Mouse (Mus musculus) MEL (cell line): ENCODE measurements around the gene Cort. TPM values are rescaled to one million over a fixed set of nuclear protein-coding genes. Genes with fewer than 3 reads are reported as not detected.

Experiments
- DNase-seq: peaks from one replicate; pipeline ENCODE4 v3.0.0; 2011; ENCODE audit warnings: low read depth, low spot score
- H3K27ac ChIP-seq: 2 replicates; pipeline ENCODE4 v1.5.1; 2012; ENCODE audit warnings: low read depth, mild to moderate bottlenecking, control low read depth, low read length, moderate library complexity; ENCODE audit not compliant: control insufficient read depth
- H3K27me3 ChIP-seq, 2 experiments: fragments of 150-350 bp in 1 of 2; sonication (generic) in 1 of 2; 2 replicates each; pipeline ENCODE4 v1.6.1; 2012; ENCODE audit warnings: low read length in 2 of 2, mild to moderate bottlenecking in 2 of 2, improper control_type of control experiment in 1 of 2, moderate library complexity in 1 of 2; ENCODE audit not compliant: insufficient read depth in 2 of 2, control insufficient read depth in 1 of 2
- H3K36me3 ChIP-seq, 2 experiments: 2 replicates each; pipeline ENCODE4 v1.6.1; 2012 to 2014; ENCODE audit warnings: low read length in 2 of 2, improper control_type of control experiment in 1 of 2, inconsistent platforms in 1 of 2, mild to moderate bottlenecking in 1 of 2; ENCODE audit not compliant: insufficient read depth in 2 of 2, control insufficient read depth in 1 of 2
- H3K4me1 ChIP-seq, 2 experiments: fragments of 150-350 bp in 1 of 2; sonication (generic) in 1 of 2; 2 replicates each; pipeline ENCODE4 v1.6.1; 2012; ENCODE audit warnings: low read length in 2 of 2, improper control_type of control experiment in 1 of 2, mild to moderate bottlenecking in 1 of 2; ENCODE audit not compliant: insufficient read depth in 2 of 2, control insufficient read depth in 1 of 2
- H3K4me3 ChIP-seq, 2 experiments: fragments of 150-350 bp in 1 of 2; sonication (generic) in 1 of 2; 2 replicates each; pipeline ENCODE4 v1.5.1; 2012; ENCODE audit warnings: low read depth in 2 of 2, low read length in 2 of 2, mild to moderate bottlenecking in 2 of 2, moderate library complexity in 2 of 2, control low read depth in 1 of 2, improper control_type of control experiment in 1 of 2; ENCODE audit not compliant: control insufficient read depth in 1 of 2, insufficient read depth in 1 of 2
- H3K79me2 ChIP-seq: 2 replicates; pipeline ENCODE4 v1.6.1; 2012; ENCODE audit warnings: mild to moderate bottlenecking, low read length, moderate library complexity; ENCODE audit not compliant: control insufficient read depth, poor library complexity, insufficient read depth
- H3K9ac ChIP-seq: 2 replicates; pipeline ENCODE4 v1.6.1; 2012; ENCODE audit warnings: low read depth, mild to moderate bottlenecking, control low read depth, low read length, moderate library complexity; ENCODE audit not compliant: control insufficient read depth, poor library complexity, severe bottlenecking
- H3K9me3 ChIP-seq: fragments of 150-350 bp; sonication (generic); replicated peaks from 2 replicates; pipeline ENCODE4 v1.6.1; 2012; ENCODE audit warnings: mild to moderate bottlenecking, low read length, improper control_type of control experiment, moderate library complexity; ENCODE audit not compliant: insufficient read depth
- BHLHE40 ChIP-seq: IDR thresholded peaks from 2 replicates; pipeline ENCODE4 v1.6.1; 2012; ENCODE audit warnings: low read depth, mild to moderate bottlenecking, inconsistent platforms, low read length, improper control_type of control experiment, borderline replicate concordance
- CTCF ChIP-seq, 3 experiments: IDR thresholded peaks in 2 of 3; conservative IDR thresholded peaks in 1 of 3; 2 replicates each; pipeline ENCODE4 v1.5.1; 2011 to 2012; ENCODE audit warnings: low read length in 3 of 3, low read depth in 2 of 3, mild to moderate bottlenecking in 2 of 3, improper control_type of control experiment in 1 of 3, inconsistent platforms in 1 of 3, mixed read lengths in 1 of 3, moderate library complexity in 1 of 3; ENCODE audit not compliant: control insufficient read depth in 1 of 3, insufficient read depth in 1 of 3, poor library complexity in 1 of 3, severe bottlenecking in 1 of 3
- ELF1 ChIP-seq: IDR thresholded peaks from 2 replicates; pipeline ENCODE4 v1.6.1; 2014; ENCODE audit warnings: low read depth, mild to moderate bottlenecking, inconsistent platforms, low read length, improper control_type of control experiment, moderate library complexity
- EP300 ChIP-seq, 2 experiments: IDR thresholded peaks; 2 replicates each; pipeline ENCODE4 v1.6.1; 2011; ENCODE audit warnings: improper control_type of control experiment in 2 of 2, low read length in 2 of 2, low read depth in 1 of 2, mild to moderate bottlenecking in 1 of 2
- ETS1 ChIP-seq: IDR thresholded peaks from 2 replicates; pipeline ENCODE4 v1.6.1; 2012; ENCODE audit warnings: low read depth, mild to moderate bottlenecking, inconsistent platforms, low read length, improper control_type of control experiment, moderate library complexity
- GABPA ChIP-seq: IDR thresholded peaks from 2 replicates; pipeline ENCODE4 v1.6.1; 2012; ENCODE audit warnings: low read depth, mild to moderate bottlenecking, inconsistent platforms, low read length, improper control_type of control experiment, moderate library complexity
- HCFC1 ChIP-seq: IDR thresholded peaks from 2 replicates; pipeline ENCODE4 v1.6.1; 2012; ENCODE audit warnings: low read depth, mild to moderate bottlenecking, inconsistent platforms, low read length, improper control_type of control experiment, moderate library complexity
- JUND ChIP-seq: IDR thresholded peaks from 2 replicates; pipeline ENCODE4 v1.6.1; 2011; ENCODE audit warnings: low read depth, mild to moderate bottlenecking, improper control_type of control experiment, low read length
- KAT2A ChIP-seq: conservative IDR thresholded peaks from 2 replicates; pipeline ENCODE4 v1.6.1; 2012; ENCODE audit warnings: low read depth, low read length, improper control_type of control experiment, inconsistent platforms
- MAX ChIP-seq: IDR thresholded peaks from 2 replicates; pipeline ENCODE4 v1.6.1; 2011; ENCODE audit warnings: low read length, improper control_type of control experiment
- MXI1 ChIP-seq: IDR thresholded peaks from 2 replicates; pipeline ENCODE4 v1.6.1; 2011; ENCODE audit warnings: mild to moderate bottlenecking, low read depth, low read length, improper control_type of control experiment
- MYC ChIP-seq: IDR thresholded peaks from 2 replicates; pipeline ENCODE4 v1.6.1; 2011; ENCODE audit warnings: low read depth, mild to moderate bottlenecking, low read length, improper control_type of control experiment, moderate library complexity
- NELFE ChIP-seq: IDR thresholded peaks from 2 replicates; pipeline ENCODE4 v1.6.1; 2011; ENCODE audit warnings: low read depth, low read length, improper control_type of control experiment
- NRF1 ChIP-seq: IDR thresholded peaks from 2 replicates; pipeline ENCODE4 v1.6.1; 2014; ENCODE audit warnings: low read depth, mild to moderate bottlenecking, inconsistent platforms, low read length, improper control_type of control experiment, moderate library complexity; ENCODE audit not compliant: poor library complexity, insufficient read depth, severe bottlenecking
- POLR2A ChIP-seq, 2 experiments: IDR thresholded peaks; 2 replicates each; pipeline ENCODE4 v1.6.1; 2011 to 2012; ENCODE audit warnings: low read length in 2 of 2, mild to moderate bottlenecking in 2 of 2, control low read depth in 1 of 2, improper control_type of control experiment in 1 of 2, low read depth in 1 of 2, moderate library complexity in 1 of 2; ENCODE audit not compliant: control insufficient read depth in 1 of 2, insufficient read depth in 1 of 2, poor library complexity in 1 of 2
- SIN3A ChIP-seq: IDR thresholded peaks from 2 replicates; pipeline ENCODE4 v1.6.1; 2012; ENCODE audit warnings: low read length, improper control_type of control experiment, inconsistent platforms
- TAL1 ChIP-seq: IDR thresholded peaks from 2 replicates; pipeline ENCODE4 v1.6.1; 2012; ENCODE audit warnings: mild to moderate bottlenecking, inconsistent platforms, low read length, moderate library complexity, mixed read lengths
- TBP ChIP-seq: IDR thresholded peaks from 2 replicates; pipeline ENCODE4 v1.8.0; 2011; ENCODE audit warnings: low read depth, low read length, improper control_type of control experiment
- UBTF ChIP-seq: IDR thresholded peaks from 2 replicates; pipeline ENCODE4 v1.6.1; 2012; ENCODE audit warnings: low read depth, mild to moderate bottlenecking, inconsistent platforms, low read length, improper control_type of control experiment, moderate library complexity, borderline replicate concordance; ENCODE audit not compliant: insufficient read depth
- USF1 ChIP-seq: IDR thresholded peaks from 2 replicates; pipeline ENCODE4 v1.6.1; 2014; ENCODE audit warnings: low read depth, mild to moderate bottlenecking, inconsistent platforms, low read length, improper control_type of control experiment, moderate library complexity
- USF2 ChIP-seq, 2 experiments: IDR thresholded peaks; 2 replicates each; pipeline ENCODE4 v1.6.1; 2011 to 2012; ENCODE audit warnings: improper control_type of control experiment in 2 of 2, low read length in 2 of 2, borderline replicate concordance in 1 of 2, inconsistent platforms in 1 of 2, low read depth in 1 of 2, mild to moderate bottlenecking in 1 of 2; ENCODE audit not compliant: insufficient read depth in 1 of 2
- ZC3H11A ChIP-seq: IDR thresholded peaks from 2 replicates; pipeline ENCODE4 v1.6.1; 2012; ENCODE audit warnings: low read depth, mild to moderate bottlenecking, inconsistent platforms, low read length, improper control_type of control experiment
- ZKSCAN1 ChIP-seq: IDR thresholded peaks from 2 replicates; pipeline ENCODE4 v1.6.1; 2012; ENCODE audit warnings: low read depth, mild to moderate bottlenecking, inconsistent platforms, low read length, improper control_type of control experiment, moderate library complexity
- ZNF384 ChIP-seq: IDR thresholded peaks from 2 replicates; pipeline ENCODE4 v1.6.1; 2012; ENCODE audit warnings: low read depth, mild to moderate bottlenecking, inconsistent platforms, low read length, improper control_type of control experiment
- polyA plus RNA-seq, 2 experiments: library from polyadenylated mRNA; stranded (reverse) in 1 of 2; unstranded in 1 of 2; fragments of >175 nt in 1 of 2; fragments of >200 nt in 1 of 2; gene quantifications; 2 replicates each; pipeline versions ENCODE4 v1.2.1 to v1.2.4; 2012; ENCODE audit warnings: low replicate concordance in 2 of 2, low read depth in 1 of 2; ENCODE audit not compliant: insufficient read length in 2 of 2, insufficient read depth in 1 of 2, missing spikeins in 1 of 2
- total RNA-seq: library from RNA; depleted of rRNA; stranded (reverse); fragments of 300-350 nt; gene quantifications from 2 replicates; pipeline ENCODE4 v1.2.3, GENCODE M21; 2012

The Cort gene
- total and polyA plus RNA-seq, 3 experiments, result 0.39 to 2.0 TPM; not detected in 1

GRCm38 (mm10) chr4:149166957-149167611, 40.5 kb upstream of the Cort start:
- H3K27me3 ChIP-seq, result no peaks in the 10 kb centered on the region
- H3K9me3 ChIP-seq, result no peaks in the 10 kb centered on the region
- peak overlapping the region; percentile 67 to 87 for H3K4me3 ChIP-seq
- peak; percentile 79 for DNase-seq
- H3K79me2 ChIP-seq, result peaks cover 17% of the 10 kb centered on the region
- peak; percentile 69 for TF ChIP-seq SIN3A
- TF ChIP-seq BHLHE40, result no peak; the same call in 1 of the 2 replicates
- no peak for TF ChIP-seq ELF1
- peak; percentile 59 for TF ChIP-seq ZNF384
- TF ChIP-seq GABPA, result no peak
- 0 out of 2 replicates have a peak, but pooled peaks have one; percentile 23 for TF ChIP-seq ETS1
- TF ChIP-seq TBP, result peak; percentile 27; the same call in 1 of the 2 replicates
- TF ChIP-seq KAT2A, result no peak
- no peak for TF ChIP-seq TAL1
- TF ChIP-seq CTCF (IDR thresholded peaks at IDR 0.05 in 2 of 3, conservative IDR thresholded peaks at IDR 0.05 in 1 of 3; ENCODE audit: control insufficient read depth in 1 of 3, insufficient read depth in 1 of 3, low read depth in 2 of 3, low read length in 3 of 3, poor library complexity in 1 of 3, severe bottlenecking in 1 of 3), result no peak
- peak; percentile 29; the same call in 1 of the 2 replicates for TF ChIP-seq NRF1
- TF ChIP-seq MAX, result peak; percentile 89
- TF ChIP-seq ZKSCAN1, result no peak
- no peak for TF ChIP-seq ZC3H11A
- peak; percentile 96 for TF ChIP-seq MYC
- TF ChIP-seq HCFC1, result peak; percentile 38; the same call in 1 of the 2 replicates
- TF ChIP-seq MXI1, result peak; percentile 97
- TF ChIP-seq JUND, result no peak
- 0 out of 2 replicates have a peak, but pooled peaks have one; percentile 15 for TF ChIP-seq USF1
- TF ChIP-seq NELFE, result no peak
- no peak for TF ChIP-seq EP300 (IDR thresholded peaks at IDR 0.05; ENCODE audit: low read depth in 1 of 2, low read length in 2 of 2)
- peak in 1 of 2 experiments; percentile 37; a peak in 1 of 4 replicates for TF ChIP-seq POLR2A (IDR thresholded peaks at IDR 0.05; ENCODE audit: control insufficient read depth in 1 of 2, insufficient read depth in 1 of 2, low read depth in 1 of 2, low read length in 2 of 2, poor library complexity in 1 of 2)
- TF ChIP-seq UBTF, result no peak
- TF ChIP-seq USF2 (IDR thresholded peaks at IDR 0.05; ENCODE audit: borderline replicate concordance in 1 of 2, insufficient read depth in 1 of 2, low read depth in 1 of 2, low read length in 2 of 2), result no peak
- peak overlapping the region; percentile 90 for H3K27ac ChIP-seq
- peak overlapping the region; percentile 88 for H3K9ac ChIP-seq
- peaks cover 7 to 24% of the 10 kb centered on the region in 2 experiments for H3K4me1 ChIP-seq
- H3K36me3 ChIP-seq, result peaks cover 5 to 34% of the 10 kb centered on the region in 2 experiments
